Mouse (Mus musculus) embryo, embryonic 9.5 days (tissue): ENCODE results near the gene Ccdc60.
A peak's percentile ranks its signal among the peaks of the same experiment; 100 is the strongest.
"Not testable (repeated sequence)": the region's sequence is repeated elsewhere in the genome, so short reads cannot be mapped to it uniquely, and the experiment has no call there.

Experiments used
- DNase-seq: peaks from one replicate; pipeline ENCODE4 v3.0.0-alpha.2; 2017; ENCODE audit errors: extremely low spot score

The Ccdc60 gene

DNA sequence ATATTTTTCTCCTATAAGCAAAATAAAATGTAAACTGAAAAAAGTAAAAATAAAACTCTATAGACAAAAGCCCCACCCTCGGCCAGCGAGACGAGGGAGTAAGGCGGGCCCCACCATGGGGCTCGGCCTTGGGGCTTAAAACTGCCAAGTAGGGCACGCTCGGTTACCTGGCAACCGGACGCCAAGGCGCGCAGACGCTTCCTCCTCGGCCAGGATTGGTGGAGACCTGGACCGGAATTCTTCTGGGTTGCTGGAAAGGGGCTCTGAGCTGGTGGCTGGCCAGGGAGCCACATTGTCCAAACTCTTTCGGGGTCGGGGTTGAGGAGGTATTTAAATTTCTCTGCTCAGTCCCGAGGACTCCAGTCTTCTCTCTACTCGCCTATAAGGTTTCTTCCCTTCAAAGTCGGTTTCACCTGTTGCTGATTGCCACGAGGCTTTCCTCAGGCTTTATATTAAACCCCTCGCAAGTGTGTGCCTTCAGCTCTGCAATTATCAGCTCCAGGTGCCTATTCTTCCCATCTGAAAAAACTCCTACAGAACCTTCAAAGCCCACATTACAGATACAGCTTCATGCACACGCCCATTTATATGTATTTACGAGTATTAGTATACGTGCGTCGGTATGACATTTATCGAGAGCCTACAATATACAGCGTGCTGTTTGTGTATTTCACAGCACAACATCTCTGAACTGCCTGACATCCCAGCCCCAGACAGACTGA, at the start of gene Ccdc60:
Gene Ccdc60, minus strand, starts transcription at position 137 of the 722 bp plus-strand sequence.
- peak; percentile 80 for DNase-seq

DNA sequence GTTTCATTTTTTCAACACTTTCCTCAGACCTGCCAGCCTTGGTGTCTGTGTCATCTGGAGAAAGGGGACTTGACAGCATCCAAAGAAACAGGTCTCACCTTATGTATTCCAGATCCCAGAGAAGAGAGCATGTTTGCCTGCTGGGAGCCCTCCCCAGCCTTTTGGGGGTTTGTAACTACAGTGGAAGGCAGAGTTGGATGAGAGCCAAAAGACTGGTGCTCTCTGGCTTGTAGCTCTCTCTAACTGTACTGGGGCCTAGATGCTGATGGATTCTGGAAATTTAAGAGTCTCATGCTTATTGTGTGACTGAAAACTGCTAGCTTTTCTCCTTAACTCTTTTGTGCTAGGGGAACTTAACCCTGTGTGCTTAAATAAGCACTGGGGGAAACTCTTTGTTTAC, 47.4 kb upstream of the Ccdc60 start:
- no peak for DNase-seq

DNA sequence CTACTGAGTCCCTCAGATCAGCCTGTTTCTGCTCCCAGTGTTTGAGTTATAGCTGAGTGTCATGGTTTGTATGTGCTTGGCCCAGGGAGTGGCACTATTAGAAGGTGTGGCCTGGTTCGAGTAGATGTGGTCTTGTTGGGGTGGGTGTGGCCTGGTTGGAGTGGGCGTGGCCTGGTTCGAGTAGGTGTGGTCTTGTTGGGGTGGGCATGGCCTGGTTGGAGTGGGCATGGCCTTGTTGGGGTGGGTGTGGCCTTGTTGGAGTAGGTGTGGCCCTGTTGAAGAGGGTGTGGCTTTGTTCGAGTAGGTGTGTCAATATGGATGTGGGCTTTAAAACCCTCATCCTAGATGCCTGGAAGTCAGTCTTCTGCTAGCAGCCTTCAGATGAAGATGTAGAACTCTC, 40.1 kb upstream of the Ccdc60 start:
- no peak for DNase-seq

DNA sequence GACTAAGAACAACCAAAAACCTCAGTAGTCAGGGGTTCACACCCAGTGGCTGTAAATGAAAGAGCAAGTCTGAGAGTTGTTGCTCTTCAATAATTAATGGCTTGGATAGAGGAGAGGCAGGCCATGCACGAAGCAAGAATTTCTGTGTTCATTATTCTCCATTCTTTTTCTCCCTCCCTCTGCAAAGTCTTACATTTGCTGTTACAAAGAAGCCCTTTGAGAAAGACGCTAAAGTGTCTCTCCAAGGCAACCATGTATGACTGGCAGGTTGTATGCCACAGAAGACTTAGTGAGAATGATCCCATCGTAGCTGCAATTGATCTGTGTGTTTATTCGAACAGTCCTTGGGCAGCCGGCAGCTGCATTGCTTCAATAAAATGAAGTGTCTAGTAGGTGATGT, 34.6 kb upstream of the Ccdc60 start:
- no peak for DNase-seq

DNA sequence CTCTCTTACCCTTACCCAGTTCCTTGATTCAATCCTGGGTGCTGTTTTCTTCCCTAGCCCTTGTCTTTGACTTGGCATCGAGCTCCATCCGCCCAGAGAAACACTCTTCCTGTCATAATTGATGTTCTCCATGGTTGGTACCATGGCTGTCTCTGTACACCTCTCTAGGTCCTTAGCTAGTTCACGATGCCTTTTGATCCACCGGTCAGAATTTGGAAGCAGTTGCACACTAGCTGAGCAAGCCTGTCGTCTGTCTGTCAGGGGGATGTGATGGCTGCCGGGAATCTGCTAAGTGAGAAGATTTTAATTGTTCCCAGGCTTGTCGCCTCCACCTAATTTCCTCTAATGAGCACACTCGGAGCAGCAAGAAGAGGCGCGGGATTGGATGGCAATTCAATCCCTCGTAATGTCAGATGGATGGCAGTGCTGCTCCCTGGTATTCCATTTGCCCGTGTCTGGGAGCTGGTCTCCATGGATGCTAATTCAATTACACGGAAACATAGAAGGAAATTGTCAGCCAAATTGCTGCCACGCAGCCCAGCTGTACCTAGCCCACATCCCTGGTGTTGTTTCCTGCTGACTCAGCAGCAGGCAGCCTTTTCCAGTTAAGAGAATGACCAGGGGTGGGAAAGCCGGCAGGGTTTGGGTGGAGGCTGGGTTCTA, 33.7 kb upstream of the Ccdc60 start:
- DNase-seq = no peak

DNA sequence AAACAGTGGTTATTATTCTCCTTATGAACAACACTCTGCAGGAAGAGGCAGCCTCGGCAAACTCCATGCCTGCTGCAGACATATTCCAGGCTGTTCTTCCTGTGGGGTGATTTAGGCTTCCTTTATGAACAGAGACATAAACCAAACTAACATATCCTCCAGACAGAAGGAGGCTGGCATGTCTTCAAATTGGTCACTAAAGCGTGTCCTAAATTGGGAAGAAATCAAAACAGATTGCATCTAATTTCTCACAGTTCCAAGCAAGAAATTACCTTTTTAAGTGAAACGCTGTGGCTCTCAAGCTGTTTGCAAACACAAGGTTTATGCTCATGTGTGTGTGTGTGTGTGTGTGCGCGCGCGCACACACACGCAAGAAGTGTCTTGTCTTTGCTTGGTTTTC, 24.9 kb upstream of the Ccdc60 start:
- DNase-seq = no peak

DNA sequence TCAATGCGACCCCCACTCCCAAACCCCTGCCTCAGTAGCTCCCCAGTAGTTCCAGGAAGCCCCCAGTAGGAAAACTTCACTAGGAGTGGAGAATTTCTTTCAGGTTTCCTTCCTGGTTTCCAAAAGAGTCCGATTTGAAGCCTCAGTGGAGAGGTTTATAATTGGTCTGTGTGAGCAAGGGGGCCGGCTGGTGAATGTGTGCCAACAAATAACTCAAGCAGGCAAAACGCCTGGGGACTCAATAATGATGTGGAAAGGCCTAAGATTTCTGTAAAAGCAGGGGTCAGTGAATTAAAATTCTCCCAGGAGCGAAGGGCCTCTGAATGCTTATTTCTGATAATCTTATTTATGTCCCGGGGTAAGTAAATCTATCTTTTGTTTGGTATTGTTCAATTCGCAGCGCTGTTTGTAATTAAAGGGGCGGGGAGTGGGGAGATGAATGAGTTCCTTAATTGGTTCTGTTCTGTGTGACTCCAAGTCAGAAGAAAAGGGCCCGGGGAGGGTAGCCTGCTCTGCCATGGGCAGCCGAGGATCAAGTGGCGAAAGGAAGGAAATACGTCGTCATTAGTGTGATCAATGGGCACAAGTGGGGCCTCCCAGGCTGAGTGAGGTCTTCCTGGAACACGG, 23.4 kb upstream of the Ccdc60 start:
- DNase-seq = peak; percentile 24

DNA sequence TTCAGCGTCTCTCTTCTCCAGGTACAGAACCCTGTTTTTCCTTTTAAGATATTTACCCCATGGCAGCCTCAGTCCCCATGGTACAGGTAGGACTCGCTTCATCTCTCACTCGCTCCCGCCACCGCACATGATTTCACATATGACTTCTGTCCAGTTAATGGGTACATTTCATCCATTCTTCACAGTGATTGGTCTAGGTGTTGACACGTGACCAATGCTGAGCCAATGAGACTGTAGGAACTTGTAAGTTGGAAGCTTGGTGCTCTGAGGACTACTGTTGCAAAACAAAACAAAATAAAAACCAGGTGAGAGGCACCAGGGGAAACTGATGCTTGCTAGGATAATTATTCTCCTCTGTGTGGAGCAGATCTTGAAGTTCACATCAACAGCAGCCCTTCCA, 22.9 kb upstream of the Ccdc60 start:
- no peak for DNase-seq

DNA sequence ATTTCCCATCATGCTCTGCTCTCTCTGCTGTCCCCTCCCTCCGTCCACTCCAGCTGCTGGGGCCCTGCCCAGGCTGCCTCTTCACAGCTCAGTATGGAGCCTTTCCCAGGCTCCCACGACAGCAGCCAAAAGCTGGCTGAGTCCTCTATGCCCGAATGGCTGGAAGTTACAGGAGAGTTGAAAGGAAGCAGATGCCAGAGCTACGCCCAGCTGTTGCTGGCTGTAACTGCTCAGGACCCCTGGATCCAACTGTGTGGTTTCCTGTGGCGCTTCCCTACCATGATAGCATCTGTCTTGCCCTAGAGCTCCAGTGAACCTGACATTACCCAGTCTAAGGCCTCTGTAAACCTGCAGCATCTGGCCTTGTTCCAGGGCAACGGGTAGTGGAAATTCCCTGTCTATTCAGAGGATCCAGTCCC, 20.6 kb upstream of the Ccdc60 start:
- no peak for DNase-seq

DNA sequence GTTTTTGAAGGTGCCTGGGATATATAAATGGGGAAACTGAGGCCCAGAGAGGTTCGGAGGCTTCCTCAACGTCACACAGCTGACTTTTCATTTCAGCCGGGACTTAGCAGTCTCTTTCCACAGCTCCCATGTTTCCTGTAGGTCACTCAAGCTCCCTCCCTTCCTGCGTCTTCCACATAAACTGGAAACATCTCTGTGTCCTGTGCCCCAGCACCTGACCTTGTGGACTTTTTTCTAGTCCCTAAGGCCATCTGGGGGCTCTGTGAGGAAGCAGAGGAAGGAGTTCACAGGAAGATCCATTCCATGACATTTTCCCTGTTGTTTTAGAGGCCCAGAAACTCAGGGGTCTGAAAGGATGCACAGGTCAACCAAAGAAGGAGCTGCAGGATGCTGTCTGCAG, 16.8 kb upstream of the Ccdc60 start:
- no peak for DNase-seq

DNA sequence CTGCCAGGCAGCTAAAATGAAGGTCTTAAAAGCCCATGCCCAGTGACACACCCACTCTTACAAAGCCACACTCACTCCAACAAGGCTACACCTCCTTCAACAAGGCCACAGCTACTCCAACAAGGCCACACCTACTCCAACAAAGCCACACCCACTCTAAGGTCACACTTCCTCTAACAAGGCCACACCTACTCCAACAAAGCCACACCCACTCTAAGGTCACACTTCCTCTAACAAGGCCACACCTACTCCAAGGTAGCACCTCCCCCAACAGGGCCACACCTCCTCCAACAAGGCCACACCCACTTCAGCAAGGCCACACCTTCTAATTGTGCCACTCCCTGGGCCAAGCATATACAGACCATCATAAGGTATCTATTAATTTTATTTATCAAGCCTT, 16.4 kb upstream of the Ccdc60 start:
- not testable (repeated sequence) for DNase-seq

DNA sequence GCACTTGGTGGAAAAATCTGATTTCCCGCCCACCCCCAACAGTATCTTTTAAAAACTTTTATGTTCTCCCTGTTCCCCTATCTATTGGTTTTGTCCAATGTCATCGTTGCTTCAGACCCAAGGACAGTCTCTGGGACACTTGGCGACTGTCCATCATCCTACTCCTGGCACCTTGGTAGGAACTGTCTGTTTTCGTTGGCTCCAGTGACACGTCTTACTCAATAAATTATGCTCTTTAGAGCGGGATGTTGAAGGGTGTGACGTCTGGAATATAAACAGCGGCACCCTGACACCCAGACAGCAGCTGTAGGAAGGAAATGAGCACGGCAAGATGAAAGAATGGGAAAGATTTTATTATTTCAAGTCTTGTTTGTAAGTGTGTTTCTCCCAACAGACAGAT, 12.2 kb upstream of the Ccdc60 start:
- DNase-seq = no peak

DNA sequence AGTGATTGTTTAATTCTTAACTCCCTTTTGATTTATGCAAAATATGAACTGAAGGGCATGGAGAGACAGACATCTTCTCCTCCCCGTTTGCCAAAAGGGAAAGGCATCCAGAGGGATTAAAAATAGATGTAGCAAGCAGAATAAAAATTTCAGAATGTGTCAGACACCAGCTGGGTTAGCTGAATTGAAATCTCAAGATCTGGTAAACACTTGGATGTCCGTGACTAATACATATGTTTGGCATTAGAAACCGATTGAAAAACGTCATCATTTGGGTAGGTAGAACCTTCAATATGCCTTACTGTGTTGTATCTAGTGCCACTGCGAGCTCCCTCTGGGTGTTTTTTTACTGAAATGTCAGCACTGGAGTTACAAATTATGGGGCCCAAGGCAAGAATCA, 4.7 kb upstream of the Ccdc60 start:
- no peak for DNase-seq

DNA sequence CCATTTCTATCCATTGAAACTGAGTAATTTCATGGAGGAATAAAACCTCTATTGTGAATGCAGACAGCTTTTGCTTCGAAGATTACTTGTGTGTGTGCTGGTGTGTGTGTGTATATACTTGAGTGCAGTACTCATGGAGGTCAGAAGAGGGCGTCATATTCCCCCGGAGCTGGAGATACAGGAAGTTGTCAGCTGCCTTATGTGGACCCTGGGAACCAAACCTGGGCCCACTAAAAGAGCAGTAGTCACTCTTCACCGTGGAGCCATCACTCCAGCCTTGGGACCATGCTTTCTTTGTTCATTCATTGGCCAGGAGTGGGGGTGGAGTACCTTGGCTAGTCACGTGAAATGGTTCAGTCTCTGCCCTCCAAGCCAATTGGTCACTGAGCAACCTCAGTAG, 1.8 kb upstream of the Ccdc60 start:
- no peak for DNase-seq

DNA sequence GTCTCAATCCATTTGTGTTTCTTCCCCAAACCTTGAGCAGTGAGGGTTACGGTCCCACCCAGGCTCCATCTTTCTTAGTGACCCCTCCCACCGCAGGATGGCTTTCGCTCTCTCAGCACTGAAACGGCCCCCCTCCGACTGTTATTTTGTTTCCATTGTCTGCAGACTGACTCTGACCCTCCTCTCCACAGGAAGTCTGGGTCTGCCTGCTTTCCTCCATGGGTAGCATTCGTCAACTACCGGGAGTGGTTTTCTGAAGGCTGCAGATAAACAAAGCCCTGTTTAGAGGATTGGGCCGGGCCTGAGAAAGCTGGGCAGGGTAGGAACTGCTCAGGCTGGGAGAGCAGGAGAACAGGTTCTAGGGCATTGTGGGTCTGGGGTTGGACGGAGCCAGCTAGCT, 1.1 kb upstream of the Ccdc60 start:
- DNase-seq = peak; percentile 39

DNA sequence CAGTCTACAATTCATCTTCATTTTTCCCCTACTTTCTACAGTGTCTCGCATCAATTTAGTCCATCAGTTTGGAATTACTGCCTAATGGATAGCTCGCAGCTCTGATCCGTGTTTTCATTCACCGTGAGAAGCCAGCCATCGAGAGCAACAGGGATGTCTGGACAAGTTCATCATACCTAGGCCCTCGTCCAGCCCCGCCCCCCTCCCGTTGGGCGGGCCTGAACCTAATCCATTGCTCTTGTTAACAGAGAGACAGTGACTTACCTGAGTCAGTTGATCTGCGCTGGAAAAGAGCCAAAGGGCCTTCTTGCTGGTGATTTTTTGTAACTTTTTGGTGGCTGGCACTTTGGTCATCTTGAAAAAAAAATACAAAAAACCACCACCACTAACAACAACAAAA, 602 bp downstream of the Ccdc60 start:
- no peak for DNase-seq

DNA sequence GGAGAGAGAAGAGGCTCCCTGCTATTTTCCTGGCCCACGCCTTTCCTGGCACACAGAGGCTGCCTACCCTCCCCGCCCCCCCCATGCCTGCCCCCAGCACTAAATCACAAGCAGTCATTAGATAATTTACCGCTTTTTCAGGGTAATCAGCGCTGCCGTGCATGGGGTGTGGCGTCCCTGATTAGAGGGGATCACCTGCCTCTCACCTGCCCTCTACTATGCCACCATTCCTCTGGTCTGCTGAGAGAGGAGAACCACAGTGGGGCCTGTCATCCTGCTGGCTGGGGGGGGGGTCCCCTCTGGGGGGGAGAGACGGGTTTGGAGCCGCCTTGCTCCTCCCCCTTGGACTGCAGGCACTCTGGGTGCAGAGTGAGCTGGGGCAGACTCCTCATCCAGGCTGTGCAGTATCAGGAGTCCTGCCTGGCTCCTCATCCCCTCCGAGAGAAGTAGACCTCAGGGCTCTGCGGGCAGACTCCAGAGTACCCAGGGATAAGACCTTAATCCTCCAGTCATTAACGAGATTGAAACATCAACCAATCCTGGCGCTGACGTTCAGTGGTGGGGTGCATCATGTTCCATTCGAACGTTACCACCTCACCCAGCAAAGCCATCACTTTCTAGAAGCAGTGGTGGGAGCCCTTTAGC, 3.1 kb downstream of the Ccdc60 start:
- DNase-seq = no peak

DNA sequence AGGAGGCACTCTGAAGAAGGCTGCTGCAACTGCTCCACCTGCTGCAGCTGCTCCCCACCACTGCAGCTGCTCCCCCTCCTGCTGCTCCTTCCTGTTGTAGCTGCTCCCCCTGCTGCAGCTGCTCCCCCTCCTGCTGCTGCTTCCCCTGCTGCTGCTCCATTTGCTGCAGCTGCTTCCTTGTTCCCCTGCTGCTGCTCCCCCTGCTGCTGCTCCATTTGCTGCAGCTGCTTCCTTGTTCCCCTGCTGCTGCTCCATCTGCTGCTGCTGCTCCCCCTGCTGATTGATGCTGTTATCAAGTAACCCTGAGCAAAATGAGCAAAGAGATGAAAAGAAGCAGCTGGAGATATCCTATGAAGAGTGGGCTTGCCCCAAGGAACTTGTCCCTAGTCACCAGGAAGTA, 8.3 kb downstream of the Ccdc60 start:
- DNase-seq = no peak

DNA sequence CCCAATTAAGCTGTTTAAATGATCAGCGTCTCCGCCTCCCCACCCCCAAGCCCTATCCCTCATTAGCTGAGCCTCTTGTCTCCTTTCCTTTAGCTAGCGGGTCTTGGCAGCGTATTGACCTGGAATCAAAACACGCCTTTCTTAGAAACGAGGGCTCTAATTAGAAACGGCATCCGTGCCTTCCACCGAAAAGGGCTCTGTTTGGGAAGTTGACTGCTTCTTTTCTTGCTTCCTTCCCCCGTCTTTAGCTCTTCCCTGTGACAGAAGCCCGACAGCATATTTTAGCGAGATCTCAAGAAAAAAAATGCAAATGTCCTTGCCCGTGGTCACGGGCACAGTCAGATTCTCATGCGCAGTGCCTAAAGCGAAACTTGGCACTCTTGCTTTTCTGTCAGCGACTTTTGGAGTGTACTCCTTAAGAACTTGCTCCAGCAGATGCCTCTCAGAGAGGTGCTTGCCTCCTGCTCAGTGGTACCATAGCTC, 10.3 kb downstream of the Ccdc60 start:
- no peak for DNase-seq

DNA sequence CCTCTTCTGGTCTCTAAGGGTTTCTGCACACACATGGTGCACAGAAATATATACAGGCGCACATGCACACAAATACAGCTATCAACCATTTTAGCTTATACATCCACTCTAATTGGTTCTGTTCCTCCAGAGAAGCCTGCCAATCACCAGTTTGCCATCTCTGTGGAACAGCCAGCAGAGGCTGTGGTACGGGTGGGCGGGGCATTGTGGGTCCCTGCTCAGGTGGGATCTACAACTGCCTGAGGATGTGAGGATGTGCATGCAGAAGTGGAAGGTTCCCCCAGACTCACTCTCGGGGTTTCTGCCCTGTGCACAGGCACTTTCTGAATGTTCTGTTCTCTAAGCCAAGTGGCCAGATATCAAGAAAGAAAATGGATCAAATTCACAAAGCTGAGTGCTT, 10.8 kb downstream of the Ccdc60 start:
- DNase-seq = no peak

DNA sequence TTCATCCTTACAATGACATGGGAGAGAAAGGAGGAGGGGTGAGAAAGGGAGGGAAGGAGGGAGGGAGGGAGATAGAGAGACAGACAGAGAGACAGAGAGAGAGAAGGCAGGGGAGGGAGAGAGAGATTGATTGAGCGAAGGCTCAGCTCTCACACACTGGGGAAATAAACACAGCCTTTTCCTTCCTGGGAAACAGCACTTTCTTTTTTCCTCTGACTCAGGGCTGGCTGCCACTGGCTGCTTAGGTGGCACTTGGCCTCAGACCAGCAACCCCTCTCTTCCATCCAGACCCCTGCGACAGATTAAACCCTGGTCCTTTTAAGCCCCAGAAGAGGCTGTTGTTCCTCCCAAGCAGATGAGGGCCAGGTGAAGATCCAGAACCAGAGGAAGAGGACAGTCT, 14.0 kb downstream of the Ccdc60 start:
- no peak for DNase-seq

DNA sequence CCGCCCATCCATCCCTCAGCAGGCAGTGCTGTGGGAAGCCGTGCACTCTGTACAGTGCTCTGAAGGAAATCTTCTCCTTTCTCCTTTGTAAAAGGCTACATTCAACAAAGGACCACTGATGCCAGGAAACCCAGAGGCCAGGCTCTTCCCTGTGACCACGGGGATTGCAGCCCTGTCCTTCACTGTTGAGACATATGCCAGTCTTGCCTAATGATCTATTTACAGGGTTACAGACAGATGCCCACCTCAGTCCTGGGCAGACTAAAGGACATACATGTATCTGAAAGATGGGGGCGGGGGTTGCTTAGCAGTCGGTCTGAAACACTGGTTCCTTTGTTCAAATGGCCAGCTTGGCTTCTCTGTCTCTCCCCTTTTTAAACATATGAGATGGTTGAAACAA, 14.4 kb downstream of the Ccdc60 start:
- DNase-seq = no peak
